Comparison of ENCODE assay signal across 14 mouse cellular contexts in the genomic region with DNA sequence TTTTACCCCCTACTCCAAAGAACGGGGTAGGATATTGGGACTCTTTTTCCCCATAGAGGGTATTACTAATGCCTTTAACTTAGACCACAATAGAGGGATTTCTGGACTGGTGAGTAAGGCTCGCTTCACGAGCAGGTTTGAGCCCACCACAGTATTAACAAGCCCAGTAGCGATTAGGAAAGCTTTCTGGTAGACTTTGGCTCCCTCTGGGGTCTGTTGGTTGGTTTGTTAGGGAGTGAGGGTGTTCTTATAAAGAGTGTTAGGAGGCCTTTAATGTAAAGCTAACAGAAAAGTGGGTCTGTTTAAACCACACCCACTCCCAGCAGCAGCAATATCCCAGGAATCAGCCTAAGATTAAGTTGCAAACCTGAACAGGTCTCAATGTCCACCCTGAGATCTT. TPM values are rescaled to one million over a fixed set of nuclear protein-coding genes. Genes with fewer than 3 reads are reported as not detected.
A peak's percentile ranks its signal among the peaks of the same experiment; 100 is the strongest.
DNase-seq lines count a peak whose midpoint lies in the region; ATAC-seq lines count a peak whose summit lies in the region.
"Had no signal": no experiment of that assay in that cellular context is flagged by ENCODE, and none has a peak within 500 bp of the region (broad histone marks: within the 10 kb centered on the region; RNA-seq: fewer than 3 reads in every experiment).

No protein-coding gene starts in this region.

- intact Hi-C loops in left cerebral cortex, postnatal 25 days (cut with DNase I) = no loop called here

- no peaks in the 10 kb centered on the region for H3K9me3 ChIP-seq in kidney, embryonic 16.5 days (ENCODE audit: low read length)
- H3K9me3 ChIP-seq in embryonic facial prominence, embryonic 14.5 days (ENCODE audit: control insufficient read depth, low read length) = no peaks in the 10 kb centered on the region
- H3K9me3 ChIP-seq in hindbrain, embryonic 11.5 days (ENCODE audit: control insufficient read depth, low read length) = no peaks in the 10 kb centered on the region
- no peaks in the 10 kb centered on the region for H3K9me3 ChIP-seq in midbrain, embryonic 14.5 days (ENCODE audit: control insufficient read depth, low read length)
- H3K9me3 ChIP-seq: G1E had no signal

- no peak for DNase-seq in kidney, adult 18-20 months
- no peak for DNase-seq in embryonic facial prominence, embryonic 14.5 days (ENCODE audit: low spot score)
- no peak for DNase-seq in hindbrain, embryonic 11.5 days (ENCODE audit: low spot score)
- peak; percentile 51 for DNase-seq in midbrain, embryonic 14.5 days
- DNase-seq in adrenal gland, postnatal 25 days = no peak
- DNase-seq in left cerebral cortex, postnatal 25 days (ENCODE audit: low spot score in 2 of 2) = no peak

- peaks cover 14% of the 10 kb centered on the region for H3K4me1 ChIP-seq in kidney, embryonic 16.5 days (ENCODE audit: insufficient read depth, low read length)
- peaks cover 7% of the 10 kb centered on the region for H3K4me1 ChIP-seq in embryonic facial prominence, embryonic 14.5 days (ENCODE audit: control insufficient read depth, insufficient read depth, low read length)
- H3K4me1 ChIP-seq in hindbrain, embryonic 11.5 days (replicated peaks; ENCODE audit: control insufficient read depth, insufficient read depth, low read length) = peaks cover 5% of the 10 kb centered on the region; the same call in 1 of the 2 replicates
- H3K4me1 ChIP-seq in midbrain, embryonic 14.5 days (ENCODE audit: control insufficient read depth, insufficient read depth, low read length) = peaks cover 10% of the 10 kb centered on the region; the same call in 1 of the 2 replicates

- no peak overlapping the region for H3K27ac ChIP-seq in kidney, embryonic 16.5 days (ENCODE audit: low read length)
- H3K27ac ChIP-seq in embryonic facial prominence, embryonic 14.5 days (replicated peaks; ENCODE audit: low read depth, low read length) = no peak overlapping the region
- H3K27ac ChIP-seq in hindbrain, embryonic 11.5 days (ENCODE audit: low read depth, low read length) = no peak overlapping the region
- no peak overlapping the region for H3K27ac ChIP-seq in midbrain, embryonic 14.5 days (replicated peaks; ENCODE audit: low read depth, low read length)
- H3K27ac ChIP-seq: macrophage had no signal

- H3K27me3 ChIP-seq in kidney, embryonic 16.5 days (ENCODE audit: insufficient read depth, low read length) = peaks cover 67% of the 10 kb centered on the region
- peaks cover 53% of the 10 kb centered on the region for H3K27me3 ChIP-seq in embryonic facial prominence, embryonic 14.5 days (replicated peaks; ENCODE audit: control insufficient read depth, insufficient read depth, low read length)
- peaks cover 12% of the 10 kb centered on the region for H3K27me3 ChIP-seq in hindbrain, embryonic 11.5 days (ENCODE audit: control insufficient read depth, insufficient read depth, low read length)
- H3K27me3 ChIP-seq in midbrain, embryonic 14.5 days (ENCODE audit: control insufficient read depth, insufficient read depth, low read length) = peaks cover 5% of the 10 kb centered on the region

- H3K36me3 ChIP-seq in kidney, embryonic 16.5 days (ENCODE audit: insufficient read depth, low read length) = no peaks in the 10 kb centered on the region
- no peaks in the 10 kb centered on the region for H3K36me3 ChIP-seq in embryonic facial prominence, embryonic 14.5 days (ENCODE audit: control insufficient read depth, insufficient read depth, low read length)
- no peaks in the 10 kb centered on the region for H3K36me3 ChIP-seq in hindbrain, embryonic 11.5 days (ENCODE audit: control insufficient read depth, insufficient read depth, low read length)
- no peaks in the 10 kb centered on the region for H3K36me3 ChIP-seq in midbrain, embryonic 14.5 days (ENCODE audit: control insufficient read depth, insufficient read depth, low read length)
- H3K36me3 ChIP-seq: G1E had no signal

- H3K9ac ChIP-seq in kidney, embryonic 16.5 days (replicated peaks; ENCODE audit: low read length) = no peak overlapping the region
- no peak overlapping the region for H3K9ac ChIP-seq in embryonic facial prominence, embryonic 14.5 days (ENCODE audit: low read depth, low read length)
- H3K9ac ChIP-seq in hindbrain, embryonic 11.5 days (ENCODE audit: low read depth, low read length) = no peak overlapping the region
- no peak overlapping the region for H3K9ac ChIP-seq in midbrain, embryonic 14.5 days (replicated peaks; ENCODE audit: low read length)

- H3K4me2 ChIP-seq in kidney, embryonic 16.5 days (replicated peaks; ENCODE audit: low read depth, low read length) = no peak overlapping the region
- H3K4me2 ChIP-seq in embryonic facial prominence, embryonic 14.5 days (ENCODE audit: low read depth, low read length) = peak overlapping the region; percentile 71
- peak overlapping the region; percentile 72; the same call in 1 of the 2 replicates for H3K4me2 ChIP-seq in hindbrain, embryonic 11.5 days (replicated peaks; ENCODE audit: low read depth, low read length)
- peak overlapping the region; percentile 65 for H3K4me2 ChIP-seq in midbrain, embryonic 14.5 days (ENCODE audit: low read length)

- 0 out of 2 replicates have a peak overlapping the region, but pooled peaks have one; percentile 36 for H3K4me3 ChIP-seq in kidney, embryonic 16.5 days (ENCODE audit: low read length)
- no peak overlapping the region for H3K4me3 ChIP-seq in embryonic facial prominence, embryonic 14.5 days (ENCODE audit: low read depth, low read length)
- H3K4me3 ChIP-seq in hindbrain, embryonic 11.5 days (ENCODE audit: low read depth, low read length) = no peak overlapping the region
- no peak overlapping the region; the same call in 1 of the 2 replicates for H3K4me3 ChIP-seq in midbrain, embryonic 14.5 days (replicated peaks; ENCODE audit: low read depth, low read length)

- WGBS in kidney, embryonic 16.5 days = 30% methylated on average over 4 of the region's 4 CpGs
- 18% methylated on average over 4 of the region's 4 CpGs for WGBS in embryonic facial prominence, embryonic 14.5 days
- 35% methylated on average over 4 of the region's 4 CpGs for WGBS in hindbrain, embryonic 11.5 days
- 14% methylated on average over 4 of the region's 4 CpGs for WGBS in midbrain, embryonic 14.5 days

- ATAC-seq in kidney, embryonic 16.5 days (ENCODE audit: low FRiP score, low TSS enrichment) = no peak
- no peak for ATAC-seq in embryonic facial prominence, embryonic 14.5 days (ENCODE audit: low read depth)
- no peak for ATAC-seq in hindbrain, embryonic 11.5 days (ENCODE audit: low FRiP score)
- ATAC-seq in midbrain, embryonic 14.5 days (ENCODE audit: low FRiP score, low TSS enrichment) = no peak

RNA-seq across cellular contexts. Expression of gene Pou4f2, which starts 17.2 kb away (rescaled TPM):
- polyA plus RNA-seq in kidney, embryonic 16.5 days (2015; fragmentation: Nextera tagmentation; extraction: Ambion mirVana) = not detected in 2 replicates
- polyA plus RNA-seq in embryonic facial prominence, embryonic 14.5 days (2014; fragmentation: Nextera tagmentation; extraction: Ambion mirVana) = 0.24 and 0.25 TPM in 2 replicates
- 2.6 and 3.7 TPM in 2 replicates for polyA plus RNA-seq in hindbrain, embryonic 11.5 days (2014; fragmentation: Nextera tagmentation; extraction: Ambion mirVana)
- polyA plus RNA-seq in midbrain, embryonic 14.5 days (2014; fragmentation: Nextera tagmentation; extraction: Ambion mirVana) = 20.9 and 24.5 TPM in 2 replicates
- not detected in 2 replicates for total RNA-seq in adrenal gland, postnatal 25 days (2021)
- not detected for total RNA-seq in left cerebral cortex, postnatal 25 days (2021)
- total RNA-seq: common myeloid progenitor, adult 5-6 weeks; hematopoietic stem cell, adult 5-6 weeks; layer of hippocampus, adult 18-20 months; liver, adult 2 months had no signal
- polyA plus RNA-seq: G1E; liver, adult 2 months; macrophage; thymus, postnatal 0 days had no signal
